Mouse (Mus musculus) cerebellum, adult 9-11 months (tissue): Measurements from ENCODE around the gene Lcn6.
"Not testable (repeated sequence)": the region's sequence is repeated elsewhere in the genome, so short reads cannot be mapped to it uniquely, and the experiment has no call there.

Experiments
- DNase-seq: peaks from one replicate; pipeline ENCODE4 v3.0.0; 2022

Gene Lcn6

DNA sequence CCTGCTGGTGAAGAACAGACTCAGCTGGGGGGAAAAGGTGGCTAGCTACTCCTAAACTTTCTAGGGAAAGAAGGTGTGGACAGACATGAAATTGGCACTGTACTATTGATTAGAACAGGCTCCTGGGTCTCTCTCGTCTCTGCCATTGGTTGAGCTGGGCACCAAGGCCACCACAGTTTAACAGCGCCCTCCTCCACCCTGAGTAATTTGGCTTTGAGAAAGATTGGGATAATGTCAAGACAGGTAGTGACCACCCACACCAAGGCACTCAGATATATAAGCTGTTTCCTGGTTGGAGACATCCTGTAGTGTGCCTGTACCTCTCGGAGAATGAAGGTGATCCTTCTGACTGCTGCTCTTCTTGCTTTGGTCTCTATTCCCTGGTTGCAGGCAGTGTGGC, at the start of gene Lcn6:
Gene Lcn6, plus strand, starts transcription at position 301 of the 400 bp plus-strand sequence.
- DNase-seq = no peak

DNA sequence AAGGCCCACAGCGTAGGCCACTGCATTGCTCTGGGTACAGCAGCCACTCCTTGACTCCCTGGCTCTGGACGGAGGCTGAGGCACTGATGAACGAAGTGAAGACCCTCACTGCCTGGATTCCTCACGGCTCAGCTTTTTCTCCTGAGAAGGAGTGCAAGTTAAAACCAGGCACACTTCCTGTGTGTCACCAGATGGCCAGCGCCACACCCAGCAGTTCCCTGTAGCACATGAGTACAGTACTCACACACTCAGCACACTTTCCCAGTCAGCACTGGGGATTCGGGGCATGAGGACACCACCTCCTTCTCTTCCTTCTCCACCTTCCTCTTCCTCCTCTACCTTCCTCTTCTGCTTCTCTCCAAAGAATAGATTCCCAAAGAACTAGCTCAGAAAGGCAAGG, 48.8 kb upstream of the Lcn6 start, which contains the start of gene Fcna:
Gene Fcna, minus strand, starts transcription at position 220 of the 400 bp plus-strand sequence.
- DNase-seq = no peak

DNA sequence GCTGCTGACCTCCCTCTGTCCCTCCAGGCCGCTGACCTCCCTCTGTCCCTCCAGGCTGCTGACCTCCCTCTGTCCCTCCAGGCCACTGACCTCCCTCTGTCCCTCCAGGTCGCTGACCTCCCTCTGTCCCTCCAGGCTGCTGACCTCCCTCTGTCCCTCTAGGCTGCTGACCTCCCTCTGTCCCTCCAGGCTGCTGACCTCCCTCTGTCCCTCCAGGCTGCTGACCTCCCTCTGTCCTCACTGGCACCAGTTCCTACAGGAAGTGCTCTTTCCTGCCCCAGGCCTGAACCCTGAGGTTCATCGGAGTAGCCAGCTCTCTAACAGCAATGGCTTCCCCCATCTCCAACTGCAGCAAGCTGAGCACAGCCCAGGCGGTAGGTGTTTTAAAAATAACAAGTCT, 47.8 kb upstream of the Lcn6 start:
- no peak for DNase-seq

DNA sequence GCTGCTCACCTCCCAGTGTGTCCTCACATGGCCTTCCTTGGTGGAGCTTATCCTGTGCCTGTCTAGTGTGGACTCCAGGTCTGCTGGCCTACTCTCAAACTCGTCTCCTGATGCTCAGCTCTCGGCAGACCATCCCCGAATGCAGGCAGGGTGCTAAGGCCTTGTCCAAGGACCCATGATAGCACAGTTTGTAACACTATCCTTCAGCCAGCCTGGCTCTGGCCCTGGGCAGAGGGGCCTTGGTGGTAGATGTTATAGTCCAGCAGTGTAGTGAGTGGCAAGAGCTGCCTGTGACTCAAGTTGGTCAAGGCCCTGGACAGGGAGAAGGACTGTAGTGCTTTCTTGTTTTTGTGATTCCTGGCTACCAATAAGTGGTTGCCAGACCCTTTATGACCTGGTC, 43.0 kb upstream of the Lcn6 start:
- DNase-seq = no peak

DNA sequence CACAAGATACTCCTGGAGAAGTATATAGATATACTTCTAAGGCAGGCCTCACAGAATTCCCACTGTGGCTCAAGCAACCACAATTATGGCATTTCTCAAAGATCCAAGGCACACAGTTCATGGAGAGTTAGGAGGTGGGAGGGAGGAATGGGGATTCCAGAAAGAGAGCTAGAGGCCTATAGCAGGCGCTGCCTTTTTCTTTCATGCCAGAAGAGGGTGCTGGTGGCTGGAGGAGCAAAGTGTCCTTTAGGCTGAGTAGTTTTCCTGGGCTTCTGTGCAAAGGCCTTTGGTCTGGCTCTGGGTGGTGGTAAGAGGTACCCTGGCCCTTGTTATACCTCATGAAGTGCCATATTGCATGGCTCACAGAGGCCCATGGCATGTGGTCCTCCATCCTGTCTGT, 42.5 kb upstream of the Lcn6 start:
- DNase-seq = no peak

DNA sequence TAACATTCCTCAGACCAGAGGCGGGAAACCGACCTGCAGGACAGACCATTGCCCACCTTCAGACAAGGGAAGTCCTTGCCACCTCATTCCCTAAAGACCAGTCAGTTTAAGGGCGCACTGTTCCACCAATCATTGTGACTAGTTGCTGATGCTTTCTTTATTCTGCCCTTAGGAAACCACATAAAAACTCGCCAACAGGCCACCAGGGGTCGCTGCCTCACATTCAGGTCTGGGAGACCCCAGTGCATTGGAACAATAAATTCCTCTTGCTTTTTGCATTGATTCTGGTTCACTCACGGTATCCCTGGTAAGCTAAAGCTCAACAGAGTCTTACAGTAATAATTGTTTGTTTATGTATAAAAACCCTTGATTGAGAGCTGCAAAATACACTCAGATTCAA, 36.7 kb upstream of the Lcn6 start:
- DNase-seq = no peak

DNA sequence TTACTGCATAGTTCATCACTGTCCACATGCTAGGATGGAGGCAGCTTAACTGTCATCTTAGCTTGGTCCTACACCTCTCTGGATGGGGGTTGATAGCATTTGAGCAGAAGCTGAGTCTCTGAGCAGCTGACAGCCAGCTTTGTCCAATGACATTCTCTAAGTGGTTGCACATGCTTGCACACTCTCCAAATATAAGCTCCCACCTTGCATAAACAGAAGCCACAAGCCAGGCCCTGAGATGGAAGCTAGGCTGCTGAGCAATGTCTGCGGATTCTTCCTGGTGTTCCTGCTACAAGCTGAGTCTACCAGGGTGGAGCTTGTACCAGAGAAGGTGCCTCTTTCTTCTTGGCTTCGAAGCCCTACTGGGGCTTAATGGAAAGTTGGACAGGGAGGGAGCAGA, 23.7 kb upstream of the Lcn6 start, which contains the start of gene Lcn8:
Gene Lcn8, plus strand, starts transcription at position 219 of the 400 bp plus-strand sequence.
- DNase-seq = no peak

DNA sequence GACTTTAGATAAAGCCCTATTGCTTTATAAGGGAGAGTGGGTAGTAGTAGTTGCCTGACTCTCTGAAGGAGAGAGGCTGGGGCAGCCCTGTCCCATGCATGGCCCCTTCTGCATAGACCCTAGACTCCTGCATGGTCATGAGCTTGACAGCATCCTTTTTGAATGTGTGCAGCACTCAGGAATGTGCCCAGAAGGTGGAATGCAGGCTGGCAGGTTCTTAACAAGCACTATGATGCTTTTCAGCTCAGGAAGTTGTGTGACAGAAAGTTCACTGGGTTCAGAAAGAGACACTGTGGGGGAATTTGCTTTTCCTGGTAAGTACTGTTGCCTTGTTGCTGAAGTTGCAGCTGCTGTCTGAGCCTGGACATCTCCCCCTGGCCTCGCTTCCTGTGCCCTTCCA, 22.1 kb upstream of the Lcn6 start:
- DNase-seq = no peak

DNA sequence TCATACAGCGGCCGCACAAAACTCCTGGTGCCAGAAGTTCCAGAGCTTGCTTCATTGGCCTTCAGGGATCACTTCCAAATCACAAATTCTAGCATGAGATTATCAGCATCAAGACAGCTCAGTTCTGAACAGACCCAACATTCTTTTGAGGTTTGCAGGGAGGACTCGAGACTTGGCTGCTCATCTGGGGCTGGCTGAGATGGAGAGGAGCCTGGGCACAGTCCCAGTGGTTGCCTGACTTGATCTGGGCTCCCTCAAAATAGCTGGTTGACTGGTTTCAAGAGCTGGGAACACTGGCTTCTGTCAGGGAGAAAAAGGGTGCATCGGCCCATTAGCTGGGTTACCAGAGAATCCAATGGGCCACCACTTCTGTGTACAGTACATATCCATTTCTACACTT, 19.9 kb upstream of the Lcn6 start:
- peak; percentile 14 for DNase-seq

DNA sequence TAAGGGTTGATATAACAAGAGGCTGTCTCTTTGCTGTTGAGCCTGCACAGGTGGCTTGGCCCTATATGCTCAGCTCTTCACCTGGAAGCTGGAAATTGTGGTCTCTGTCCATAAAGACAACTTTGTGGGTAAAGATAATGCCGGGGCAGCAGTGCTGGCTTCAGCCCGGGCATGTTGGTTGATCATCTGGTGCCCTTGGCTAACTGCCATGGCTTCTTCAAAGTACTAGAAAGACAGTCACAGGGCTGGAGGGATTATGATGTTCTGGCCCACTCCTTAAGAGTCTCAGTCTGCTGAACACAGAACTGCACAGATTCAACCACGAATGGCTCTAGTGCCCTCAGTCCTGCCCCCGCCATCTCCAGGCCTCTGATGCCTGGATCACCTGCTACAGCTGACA, 19.3 kb upstream of the Lcn6 start:
- peak; percentile 32 for DNase-seq

DNA sequence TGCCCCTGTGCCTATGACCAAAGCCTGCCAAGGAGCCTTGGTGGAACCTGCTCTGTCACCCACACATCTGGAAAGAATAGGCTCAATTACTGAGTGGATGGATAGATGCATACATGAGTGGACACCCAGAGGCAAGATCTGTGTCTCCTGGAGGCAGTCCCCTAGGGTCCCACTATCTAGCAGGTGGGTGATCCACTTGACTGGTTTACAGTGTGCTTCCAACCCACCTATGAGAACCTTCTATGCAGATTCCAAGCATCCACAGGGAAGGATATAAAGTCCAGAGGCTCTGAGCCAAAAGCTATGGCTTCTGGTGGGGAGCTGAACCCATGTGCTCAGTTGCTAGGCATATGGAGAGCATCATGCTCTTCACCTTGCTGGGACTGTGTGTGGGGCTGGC, 18.9 kb upstream of the Lcn6 start, which contains the start of gene Lcn5:
Gene Lcn5, plus strand, starts transcription at position 301 of the 400 bp plus-strand sequence.
- DNase-seq = no peak

DNA sequence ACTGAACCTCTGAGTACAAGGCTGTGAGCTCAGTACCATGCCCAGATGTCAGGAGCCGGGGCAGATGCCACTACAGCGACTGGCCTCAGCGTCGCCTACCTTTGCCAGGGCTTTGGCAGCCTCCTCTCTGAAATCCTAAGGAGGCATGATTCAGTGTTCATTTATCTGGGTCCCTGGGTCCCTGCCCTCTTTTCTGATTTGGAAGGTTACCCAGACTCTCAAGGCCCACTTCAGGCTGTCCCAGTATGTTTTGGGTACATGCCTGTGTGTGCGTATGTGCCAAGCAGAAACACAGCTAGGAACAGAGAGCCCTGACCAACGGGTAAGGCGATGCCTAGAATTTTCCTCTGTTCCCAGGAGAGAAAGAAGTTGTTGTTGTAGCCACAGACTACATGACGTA, 16.3 kb upstream of the Lcn6 start:
- DNase-seq = no peak

DNA sequence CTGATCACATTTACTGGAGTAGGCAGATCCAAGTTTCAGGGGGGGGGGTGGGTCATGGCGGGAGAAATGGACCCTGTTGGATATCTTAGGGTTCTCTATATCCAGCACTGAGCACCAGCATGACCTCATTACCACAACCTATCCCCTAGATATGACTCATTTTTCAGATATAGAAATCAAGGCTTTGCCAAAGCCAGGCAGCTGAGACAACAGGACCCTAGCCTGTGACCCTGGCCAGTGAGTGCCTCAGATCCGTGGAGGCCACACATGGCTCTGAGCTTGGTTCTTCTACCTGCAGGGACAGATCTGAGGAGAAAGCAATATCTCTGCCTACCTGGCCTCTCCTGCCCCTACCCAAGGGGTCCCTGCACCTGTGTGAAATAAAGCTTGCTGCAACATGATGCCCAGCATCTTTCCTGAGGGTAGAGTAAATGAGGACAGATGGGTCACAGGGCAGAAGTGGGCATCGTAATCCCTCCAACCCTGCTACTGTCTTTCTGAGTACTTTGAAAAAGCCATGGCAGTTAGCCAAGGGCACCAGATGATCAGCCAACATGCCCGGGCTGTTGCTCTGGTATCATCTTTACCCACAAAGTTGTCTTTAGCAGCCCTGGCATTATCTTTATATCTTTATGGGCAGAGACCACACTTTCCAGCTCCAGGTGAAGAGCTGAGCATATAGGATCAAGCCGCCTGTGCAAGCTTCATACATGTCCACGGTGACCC, 15.2 kb upstream of the Lcn6 start:
- DNase-seq = no peak

DNA sequence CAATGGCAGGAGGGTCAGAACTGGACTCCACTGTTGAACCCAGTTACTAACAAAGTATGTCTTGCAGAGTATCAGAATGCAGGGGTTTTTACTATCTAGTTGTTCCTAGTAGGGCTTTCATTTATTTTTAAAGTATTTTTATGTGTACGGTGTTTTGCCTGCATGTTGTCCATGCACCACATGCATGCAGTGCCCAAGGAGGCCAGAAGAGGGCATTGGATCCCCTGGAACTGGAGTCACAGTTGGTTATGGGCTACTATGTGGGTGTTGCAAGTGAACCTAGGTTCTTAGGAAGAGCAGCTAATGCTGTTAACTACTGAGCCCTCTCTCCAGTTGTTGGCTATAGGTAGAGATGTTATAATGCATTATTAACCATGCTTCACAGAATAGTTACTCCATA, 13.1 kb upstream of the Lcn6 start:
- no peak for DNase-seq

DNA sequence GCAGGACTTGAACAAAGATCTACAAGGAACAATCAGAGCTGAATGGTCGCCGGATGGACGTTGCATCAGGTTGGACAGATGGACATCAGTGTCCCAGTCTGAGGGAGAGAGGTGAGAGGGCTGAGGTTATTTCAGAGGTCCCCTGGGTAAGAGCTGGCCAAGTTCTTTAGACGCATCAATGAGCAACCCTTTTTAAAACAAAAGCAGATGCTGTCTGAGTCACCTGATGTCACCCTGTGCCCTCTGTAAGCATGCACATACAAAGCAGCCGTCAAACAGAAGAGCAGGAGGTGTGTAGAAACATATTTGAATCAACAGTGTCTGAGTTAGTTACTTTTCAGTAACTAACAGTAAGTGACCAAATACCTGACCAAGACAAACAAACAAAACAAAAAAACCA, 12.5 kb upstream of the Lcn6 start:
- no peak for DNase-seq

DNA sequence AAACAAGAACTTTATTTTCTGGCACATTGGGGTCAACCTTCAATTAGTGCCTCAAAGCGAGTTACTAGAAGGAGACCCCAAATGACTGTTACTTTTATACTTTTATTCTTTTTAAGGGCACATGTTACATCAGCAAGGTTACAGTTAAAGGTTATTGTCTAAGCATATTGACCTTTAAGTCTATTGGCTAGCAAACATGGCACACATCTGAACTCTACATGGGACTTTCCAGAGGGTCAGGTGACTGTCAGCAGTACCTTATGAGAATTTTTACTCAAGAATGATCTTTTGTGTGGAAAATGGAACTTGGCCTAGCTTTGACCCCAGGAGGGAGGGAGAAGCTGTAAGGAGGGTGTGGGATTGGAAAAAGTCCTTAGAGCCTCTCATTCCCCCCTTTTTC, 10.1 kb upstream of the Lcn6 start:
- no peak for DNase-seq

DNA sequence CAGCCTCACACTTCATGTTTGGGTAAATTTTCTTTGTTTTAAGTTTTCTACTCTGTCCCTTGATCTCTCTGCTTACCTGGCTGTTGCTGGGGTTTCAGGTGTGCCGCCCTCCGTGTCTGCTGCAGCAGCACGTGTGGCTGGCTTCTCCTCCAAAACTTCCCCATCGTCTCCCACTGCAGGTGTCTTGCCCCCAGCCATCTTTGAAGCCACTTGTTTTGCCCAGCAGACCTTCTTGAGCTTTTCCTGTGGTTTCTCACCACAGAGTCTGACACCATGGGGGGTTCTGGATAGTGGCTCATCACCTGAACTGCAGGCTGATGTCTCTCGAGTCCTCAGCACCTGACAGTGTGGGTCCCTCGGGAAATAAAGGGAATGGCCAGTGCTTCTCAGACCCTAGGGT, 3.0 kb downstream of the Lcn6 start:
- no peak for DNase-seq

DNA sequence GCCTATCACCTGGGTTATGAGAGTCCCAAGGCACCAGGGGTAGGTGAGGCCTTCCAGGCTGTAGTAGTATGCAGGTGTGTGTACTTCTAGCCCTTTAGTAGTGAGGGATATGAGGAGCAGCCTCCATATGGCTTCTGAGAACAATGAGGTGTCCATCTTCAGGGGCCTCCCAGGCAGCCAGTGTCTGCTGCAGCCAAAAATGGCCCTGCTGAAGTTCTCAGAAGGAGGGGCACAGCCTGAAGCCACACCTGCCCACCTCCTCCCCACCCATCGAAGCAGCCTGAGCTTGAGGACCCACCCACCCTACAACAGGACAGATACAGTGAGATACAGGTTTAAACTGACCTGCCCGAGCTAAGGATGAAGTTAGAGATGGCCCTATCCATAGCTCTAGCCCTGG, 5.8 kb downstream of the Lcn6 start, which contains the start of gene Lcn10:
Gene Lcn10, plus strand, starts transcription at position 301 of the 400 bp plus-strand sequence.
- no peak for DNase-seq

DNA sequence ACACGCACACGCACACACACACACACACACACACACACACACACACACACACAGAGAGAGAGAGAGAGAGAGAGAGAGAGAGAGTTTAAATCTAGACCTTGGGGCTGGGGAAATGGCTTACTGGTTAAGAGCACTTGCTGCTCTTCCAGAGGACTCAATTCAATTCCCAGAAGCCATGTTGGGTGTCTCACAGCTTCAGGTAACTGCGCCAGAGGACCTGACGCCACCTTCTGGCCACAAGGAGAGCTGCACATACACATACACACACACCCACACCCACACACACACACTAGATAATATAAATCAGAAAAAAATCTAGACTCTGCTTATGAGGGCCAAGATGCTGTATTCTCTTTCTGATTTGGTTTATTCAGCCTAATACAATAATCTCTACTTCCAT, 10.4 kb downstream of the Lcn6 start:
- DNase-seq = no peak

DNA sequence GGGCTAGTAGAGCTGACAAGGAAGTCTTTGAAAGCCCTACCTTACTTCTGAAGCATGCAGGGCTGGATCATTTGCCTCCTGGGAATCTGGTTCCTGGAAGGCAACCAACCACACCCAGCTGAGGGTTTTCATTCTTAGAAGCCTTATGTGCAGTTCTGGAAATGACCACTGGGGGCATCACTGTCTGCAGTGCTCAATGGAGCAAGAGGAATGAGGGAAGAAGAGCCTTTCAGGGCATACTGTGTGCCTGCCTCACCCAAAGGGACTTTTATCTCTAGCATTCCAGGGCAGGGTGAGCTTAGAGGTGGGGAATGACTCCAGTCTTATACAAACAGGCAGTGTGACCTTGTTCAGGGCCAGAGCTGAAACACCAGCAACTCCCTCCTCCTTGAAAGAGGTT, 18.0 kb downstream of the Lcn6 start:
- peak; percentile 33 for DNase-seq

DNA sequence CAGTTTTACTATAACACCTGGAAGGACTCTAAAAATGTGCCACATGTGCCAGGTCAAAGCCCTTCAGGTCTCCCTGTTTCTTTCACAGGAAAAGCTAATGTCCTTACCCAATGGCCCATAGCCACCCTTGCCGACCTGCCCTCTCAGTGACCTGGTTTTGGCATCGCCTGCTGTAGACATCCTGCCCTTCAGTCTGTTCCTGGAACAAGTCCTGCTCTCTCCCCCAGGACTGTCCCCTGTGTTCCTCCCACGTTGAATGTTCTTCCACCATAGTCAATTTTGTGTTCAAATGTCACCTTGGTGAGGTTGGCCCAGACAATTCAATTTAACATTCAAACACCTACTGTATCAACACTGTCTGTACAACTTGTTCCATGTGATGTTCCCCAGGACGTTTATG, 20.4 kb downstream of the Lcn6 start:
- DNase-seq = no peak

DNA sequence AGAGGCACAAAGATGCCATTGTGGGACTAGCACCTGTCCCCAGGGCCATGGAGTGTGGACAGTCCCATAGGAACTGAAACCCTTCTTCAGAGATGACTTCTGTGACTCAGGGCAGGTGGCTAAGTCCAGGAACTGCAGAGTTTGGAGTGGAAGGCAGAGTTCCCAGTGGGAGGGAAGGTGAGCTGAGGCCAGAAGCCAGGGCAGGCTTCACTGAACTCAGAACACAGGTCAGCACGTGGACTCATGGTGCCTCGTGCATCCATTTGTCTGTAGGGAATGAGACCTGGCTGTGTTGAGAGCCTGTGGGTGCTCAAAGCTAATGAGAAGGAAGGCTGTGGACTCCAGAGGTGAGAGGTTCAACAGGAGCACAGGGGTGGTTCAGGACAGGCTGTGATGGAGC, 22.1 kb downstream of the Lcn6 start:
- no peak for DNase-seq

DNA sequence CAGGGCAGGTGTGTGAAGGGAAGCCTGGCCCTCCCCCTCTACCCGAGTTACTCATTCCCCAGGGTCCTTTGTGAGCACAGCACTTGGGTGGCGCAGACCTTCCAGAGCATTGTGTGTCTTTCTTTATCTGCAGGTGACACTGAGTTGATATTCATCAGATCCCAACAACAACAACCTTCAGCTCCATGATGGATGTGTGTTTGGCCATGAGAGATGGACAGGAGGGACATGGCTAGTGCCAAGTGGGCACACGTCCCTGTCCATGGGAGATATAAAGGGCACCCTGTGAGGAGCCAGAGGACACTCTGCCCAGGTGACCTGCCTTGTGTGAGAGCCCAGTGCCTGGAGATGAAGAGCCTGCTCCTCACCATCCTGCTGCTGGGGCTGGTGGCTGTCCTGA, 23.2 kb downstream of the Lcn6 start, which contains the start of gene Obp2a:
Gene Obp2a, plus strand, starts transcription at position 301 of the 400 bp plus-strand sequence.
- DNase-seq = not testable (repeated sequence)

DNA sequence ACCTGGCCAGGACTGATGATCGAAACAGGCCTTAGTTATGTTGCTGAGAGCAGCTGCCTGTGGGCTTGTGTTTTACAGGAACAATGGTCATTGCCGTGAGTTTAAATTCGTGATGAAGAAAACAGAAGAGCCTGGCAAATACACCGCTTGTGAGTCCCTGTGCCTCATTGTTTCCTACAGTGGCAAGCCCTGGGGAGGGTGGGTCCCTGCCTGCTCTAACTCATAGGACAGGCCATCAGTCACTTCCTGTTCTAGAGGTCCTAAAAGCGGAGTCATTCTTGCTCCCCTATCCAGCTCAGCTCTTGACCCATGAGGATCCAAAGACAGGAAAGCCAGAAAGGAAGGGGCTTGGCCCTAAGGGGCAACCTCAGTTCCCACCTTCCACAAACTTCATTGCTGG, 24.4 kb downstream of the Lcn6 start:
- DNase-seq = no peak

DNA sequence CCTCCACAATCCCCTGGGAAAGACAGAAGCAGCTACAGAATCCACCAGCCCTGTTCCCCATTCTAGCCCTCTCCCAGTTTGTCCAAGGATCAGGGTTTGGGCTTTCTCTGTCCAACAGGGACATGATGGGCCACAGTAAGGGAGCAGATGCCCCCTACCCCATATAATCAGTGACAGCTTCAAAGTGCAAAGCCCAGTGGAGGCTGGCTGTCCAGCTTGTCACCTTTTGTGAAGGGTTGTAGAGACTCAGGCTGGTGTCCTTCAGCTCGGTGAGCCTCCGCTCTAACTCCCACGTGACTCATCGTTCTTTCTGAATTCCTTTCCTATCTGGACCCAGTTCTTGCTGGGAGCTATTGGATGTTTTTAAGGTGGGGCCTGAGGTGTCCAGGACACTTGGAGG, 27.1 kb downstream of the Lcn6 start:
- no peak for DNase-seq
